Mouse (Mus musculus): ENCODE data around the gene Npat.

The Npat gene

GRCm38 (mm10) chr9:53536558-53537320 is at the start of gene Npat, which contains the start of gene Atm:
TSS of gene Npat (plus strand) at chr9:53537047.
TSS of gene Atm (minus strand) at chr9:53536740.
- DNase-seq (ENCODE audit: low spot score): peak; percentile 99

GRCm38 (mm10) chr9:53508053-53508452 is 28.8 kb upstream of the Npat start:
- no peak for DNase-seq (ENCODE audit: low spot score)

DNA sequence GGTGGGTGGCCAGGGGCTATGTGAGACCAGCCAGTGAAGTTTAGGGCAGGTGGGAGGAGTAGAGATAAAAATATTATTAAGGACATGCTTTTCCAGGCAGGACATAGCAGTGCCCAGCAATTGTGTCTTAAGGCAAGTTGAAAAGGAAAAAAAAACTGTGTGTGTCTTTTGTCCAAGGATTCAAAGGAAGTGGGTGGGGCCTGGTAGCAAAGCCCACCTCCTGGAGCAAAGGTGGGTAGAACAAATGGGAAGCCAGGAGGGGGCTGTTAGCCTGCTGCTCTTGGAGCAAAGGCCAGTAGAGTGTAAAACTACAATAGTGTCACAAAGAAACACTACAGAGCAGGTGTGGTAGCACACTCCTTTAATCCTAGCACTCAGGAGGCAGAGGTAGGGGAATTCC is 22.8 kb upstream of the Npat start:
- no peak for DNase-seq (ENCODE audit: low spot score)

DNA sequence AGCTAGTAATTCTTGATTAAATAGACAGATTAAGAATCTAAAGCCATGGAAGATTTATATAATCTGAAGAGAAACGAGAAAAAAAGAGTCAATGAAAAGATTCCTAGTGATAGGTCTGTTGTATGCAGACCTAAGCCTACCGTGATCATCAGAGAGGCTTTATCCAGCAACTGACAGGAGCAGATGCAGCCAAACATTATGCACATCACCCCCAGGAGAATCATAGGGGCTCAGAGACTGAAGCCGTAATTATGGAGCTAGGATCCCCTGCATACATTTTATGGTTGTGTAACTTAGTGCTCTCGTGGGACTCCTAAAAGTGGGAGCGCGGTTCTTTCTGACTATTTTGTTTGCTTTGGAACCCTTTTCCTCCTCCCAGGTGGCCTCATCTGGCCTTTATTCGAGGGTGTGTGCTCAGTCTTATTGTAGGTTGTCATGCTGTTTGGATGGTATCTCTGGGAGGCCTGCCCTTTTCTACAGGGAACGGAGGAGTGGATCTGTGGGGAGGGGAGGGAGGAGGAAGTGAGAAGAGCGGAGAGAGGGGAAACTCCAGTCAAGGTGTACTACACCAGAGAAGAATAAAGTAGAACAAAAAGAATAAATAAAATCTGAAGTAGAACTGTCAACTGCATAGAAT is 19.4 kb upstream of the Npat start:
- no peak for DNase-seq (ENCODE audit: low spot score)

- DNase-seq (ENCODE audit: low spot score): peak; percentile 3
These were observed 1.2 kb upstream of the Npat start for GRCm38 (mm10) chr9:53535416-53536320.

DNA sequence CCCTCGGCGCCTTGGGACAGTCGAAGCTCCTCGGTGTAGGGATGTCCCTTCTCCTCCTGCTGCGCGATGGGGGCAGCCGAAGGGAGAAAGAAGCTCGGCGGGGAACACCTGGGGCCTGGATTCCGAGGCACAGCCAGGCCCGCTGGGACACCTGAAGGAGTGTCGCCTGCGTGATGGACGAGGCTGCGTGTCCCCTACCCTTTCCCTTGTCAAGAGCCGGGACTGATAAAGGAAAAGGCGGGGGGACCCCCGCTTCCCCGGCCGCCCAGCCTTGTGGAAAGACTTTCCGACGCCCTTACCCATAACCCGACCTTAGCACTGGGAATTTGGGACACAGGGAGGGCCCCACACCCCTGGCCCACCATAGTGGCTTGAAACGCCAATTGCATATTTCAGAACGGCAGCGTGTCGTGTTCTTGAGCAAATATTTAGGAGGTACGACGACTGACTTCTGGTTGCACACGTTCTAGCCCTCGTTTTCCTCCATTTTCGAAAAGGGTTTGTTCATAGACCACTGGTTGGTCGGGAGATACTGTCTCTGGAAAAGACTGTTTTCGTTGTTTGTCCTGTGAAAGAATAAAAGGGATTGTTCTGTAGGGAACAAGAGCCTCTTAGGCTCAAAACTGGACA is 604 bp downstream of the Npat start:
- DNase-seq (ENCODE audit: low spot score): no peak

GRCm38 (mm10) chr9:53570662-53571061 is 33.8 kb downstream of the Npat start:
- DNase-seq (ENCODE audit: low spot score): no peak

- DNase-seq (ENCODE audit: low spot score): no peak
These were observed 35.9 kb downstream of the Npat start for GRCm38 (mm10) chr9:53572516-53573307.

DNA sequence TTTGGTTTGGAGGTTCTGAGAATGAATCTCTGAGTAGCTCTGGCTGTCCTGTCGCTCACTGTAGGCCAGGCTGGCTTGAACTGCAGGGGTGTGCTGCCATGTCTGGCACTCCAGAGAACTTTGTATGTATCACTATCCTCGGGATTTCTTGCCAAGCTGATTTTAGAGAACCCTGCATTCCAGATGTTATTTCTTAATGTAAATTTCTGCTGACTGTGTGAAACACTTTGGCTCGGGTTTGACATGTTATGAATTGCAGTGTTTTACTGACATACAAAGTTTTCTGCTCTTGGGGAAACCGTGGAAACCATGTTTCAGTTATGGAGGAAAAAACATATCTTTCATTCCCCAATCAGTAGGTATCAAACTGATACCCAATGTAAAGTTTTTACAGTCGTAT is 38.9 kb downstream of the Npat start:
- no peak for DNase-seq (ENCODE audit: low spot score)

DNA sequence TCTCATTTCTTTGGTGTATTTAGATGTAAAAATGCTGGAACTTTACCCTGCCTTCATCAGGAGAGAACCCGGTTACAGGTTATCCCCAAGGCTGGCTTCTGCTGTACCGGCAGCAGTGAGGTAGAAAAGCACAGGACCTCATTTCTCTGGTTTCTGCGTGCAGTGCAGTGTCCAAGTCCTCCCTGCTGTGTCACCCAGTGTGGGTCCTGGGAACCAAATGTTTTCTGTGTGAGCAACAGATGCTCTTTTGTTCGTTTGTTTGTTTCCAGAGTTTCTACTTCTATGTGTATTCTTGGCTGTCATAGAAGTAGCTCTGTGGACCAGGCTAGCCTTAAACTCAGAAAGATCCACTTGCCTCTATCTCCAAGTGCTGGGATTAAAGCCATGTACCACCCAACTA is 45.0 kb downstream of the Npat start:
- no peak for DNase-seq (ENCODE audit: low spot score)

DNA sequence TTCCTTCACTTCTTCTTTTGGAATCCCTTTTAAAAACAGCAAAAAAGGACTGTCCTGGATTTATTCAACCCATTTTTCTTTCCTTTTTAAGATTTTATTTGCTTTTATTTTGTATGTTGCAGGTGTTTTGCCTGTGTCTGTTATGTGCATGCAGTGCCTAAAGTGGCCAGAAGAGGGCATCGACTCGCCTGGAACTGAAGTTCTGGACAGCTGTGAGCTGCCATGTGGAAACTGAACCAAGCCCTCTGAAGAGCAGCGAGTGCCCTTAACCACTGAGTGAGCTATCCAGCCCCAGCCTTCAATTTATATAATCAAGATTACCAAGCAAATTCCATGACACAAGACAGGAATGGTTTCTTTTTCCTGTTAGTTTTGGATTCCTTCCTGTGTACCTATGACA is 57.9 kb downstream of the Npat start:
- DNase-seq (ENCODE audit: low spot score): peak; percentile 76

GRCm38 (mm10) chr9:53596971-53597600 is 60.2 kb downstream of the Npat start:
- DNase-seq (ENCODE audit: low spot score): no peak

- DNase-seq (ENCODE audit: low spot score): no peak
These were observed 61.8 kb downstream of the Npat start for GRCm38 (mm10) chr9:53598631-53599030.

DNA sequence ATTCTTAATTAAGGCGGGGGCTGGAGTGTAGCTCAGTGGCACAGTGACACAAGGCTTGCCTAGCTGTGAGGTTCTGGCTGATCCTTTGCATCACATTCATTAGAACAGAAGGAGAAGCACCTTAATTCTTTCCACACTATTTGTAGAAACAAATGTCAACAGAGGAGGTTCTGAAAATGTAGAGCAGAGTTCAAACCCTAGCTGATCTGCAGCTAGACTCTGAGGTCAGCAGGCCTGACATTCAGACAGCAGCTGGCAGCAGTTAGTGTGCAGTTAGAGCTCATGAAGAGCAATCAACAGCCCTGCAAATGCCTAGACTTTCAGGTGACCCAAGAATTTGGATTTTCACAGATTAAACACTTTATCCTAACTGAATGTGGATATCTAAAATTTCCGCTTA is 64.7 kb downstream of the Npat start:
- DNase-seq (ENCODE audit: low spot score): no peak

DNA sequence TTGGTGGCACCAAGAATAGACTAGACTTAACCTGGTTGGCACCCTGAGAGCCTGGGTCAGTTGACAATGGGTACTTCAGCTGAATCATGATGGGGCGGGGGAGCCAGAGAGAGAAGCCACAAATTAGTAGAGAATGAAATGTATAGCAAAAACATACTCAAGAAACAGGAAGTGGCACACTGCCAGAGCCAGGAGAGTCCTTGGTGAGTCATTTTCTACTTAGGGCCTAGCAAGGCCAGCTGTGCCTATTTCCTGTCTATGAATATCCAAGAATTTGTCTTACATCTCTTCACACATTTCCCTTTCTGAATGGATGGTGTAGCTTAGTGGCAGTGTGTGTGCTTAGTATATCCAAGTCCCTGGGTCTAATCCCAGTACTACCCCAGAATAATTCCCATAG is 66.5 kb downstream of the Npat start:
- DNase-seq (ENCODE audit: low spot score): no peak

- no peak for DNase-seq (ENCODE audit: low spot score)
These were observed 67.0 kb downstream of the Npat start for GRCm38 (mm10) chr9:53603849-53604248.

GRCm38 (mm10) chr9:53604954-53605353 is 68.1 kb downstream of the Npat start:
- no peak for DNase-seq (ENCODE audit: low spot score)

GRCm38 (mm10) chr9:53607192-53607591 is 70.3 kb downstream of the Npat start:
- no peak for DNase-seq (ENCODE audit: low spot score)

- DNase-seq (ENCODE audit: low spot score): no peak
These were observed 71.0 kb downstream of the Npat start for GRCm38 (mm10) chr9:53607816-53608215.

DNA sequence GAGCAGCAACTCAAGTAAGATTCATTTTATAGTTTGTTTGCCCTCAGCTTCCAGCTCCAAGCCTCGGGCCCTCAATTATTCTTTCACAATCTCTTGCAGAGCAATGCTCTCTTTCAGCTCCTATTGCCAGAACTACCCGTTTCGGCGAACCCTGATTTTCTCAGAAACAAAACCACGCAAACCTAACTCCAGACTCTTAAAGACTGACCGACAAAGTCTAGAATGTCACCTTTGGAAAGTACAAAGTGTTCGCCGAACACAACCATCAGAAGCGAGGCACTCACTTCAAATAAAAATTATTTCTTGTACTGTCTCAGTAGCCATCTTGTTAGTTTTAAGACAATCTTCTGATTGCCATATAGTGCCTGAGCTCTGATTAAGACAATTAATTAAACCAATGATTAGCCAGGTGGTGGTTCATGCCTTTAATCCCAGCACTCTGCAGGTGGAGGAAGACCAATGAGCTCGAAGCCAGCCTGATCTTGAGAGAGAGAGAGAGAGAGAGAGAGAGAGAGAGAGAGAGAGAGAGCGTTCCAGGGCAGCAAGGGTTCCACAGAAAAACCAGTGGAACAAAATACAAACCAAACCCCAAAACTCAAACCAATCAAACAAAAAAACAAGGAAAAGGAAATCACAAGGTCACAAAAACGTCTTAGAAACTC is 72.6 kb downstream of the Npat start:
- DNase-seq (ENCODE audit: low spot score): no peak
